Mouse (Mus musculus) brain, embryonic 14.5 days (tissue): ENCODE data around the gene Prlhr.

ENCODE experiments used
- CTCF ChIP-seq: fragments of 200-500 bp; IDR thresholded peaks from 2 replicates; pipeline ENCODE4 v1.5.1; 2012; ENCODE audit warnings: inconsistent platforms, mild to moderate bottlenecking, moderate library complexity, borderline replicate concordance; ENCODE audit not compliant: insufficient read depth, insufficient read length; ENCODE audit errors: extremely low read depth
- POLR2A ChIP-seq: fragments of 200-500 bp; IDR thresholded peaks from 2 replicates; pipeline ENCODE4 v1.6.1; 2012; ENCODE audit warnings: mild to moderate bottlenecking, inconsistent platforms, borderline replicate concordance; ENCODE audit not compliant: poor library complexity, insufficient read depth, insufficient read length, severe bottlenecking; ENCODE audit errors: extremely low read depth

- TF ChIP-seq CTCF = no peak
- no peak for TF ChIP-seq POLR2A
Measured at GRCm38 (mm10) chr19:60467588-60468007, 506 bp downstream of the Prlhr start.
